Mouse (Mus musculus) adrenal gland, postnatal 36 days (tissue): ENCODE measurements around the gene Snu13. TPM values are rescaled to one million over a fixed set of nuclear protein-coding genes. Genes with fewer than 3 reads are reported as not detected.

ENCODE experiments used
- DNase-seq, 2 experiments: peaks; one replicate each; pipeline ENCODE4 v3.0.0; 2021; ENCODE audit warnings: mixed read lengths in 1 of 2
- total RNA-seq, 2 experiments: library from RNA; stranded (reverse); gene quantifications; 2 replicates each; pipeline ENCODE4 v1.2.3; 2021

The Snu13 gene
- total RNA-seq, 2 experiments from 2014 or later, result 88.7 to 94.1 TPM

GRCm38 (mm10) chr15:82027276-82027675 lies 20.1 kb downstream of the Snu13 start:
- DNase-seq, result no peak

DNA sequence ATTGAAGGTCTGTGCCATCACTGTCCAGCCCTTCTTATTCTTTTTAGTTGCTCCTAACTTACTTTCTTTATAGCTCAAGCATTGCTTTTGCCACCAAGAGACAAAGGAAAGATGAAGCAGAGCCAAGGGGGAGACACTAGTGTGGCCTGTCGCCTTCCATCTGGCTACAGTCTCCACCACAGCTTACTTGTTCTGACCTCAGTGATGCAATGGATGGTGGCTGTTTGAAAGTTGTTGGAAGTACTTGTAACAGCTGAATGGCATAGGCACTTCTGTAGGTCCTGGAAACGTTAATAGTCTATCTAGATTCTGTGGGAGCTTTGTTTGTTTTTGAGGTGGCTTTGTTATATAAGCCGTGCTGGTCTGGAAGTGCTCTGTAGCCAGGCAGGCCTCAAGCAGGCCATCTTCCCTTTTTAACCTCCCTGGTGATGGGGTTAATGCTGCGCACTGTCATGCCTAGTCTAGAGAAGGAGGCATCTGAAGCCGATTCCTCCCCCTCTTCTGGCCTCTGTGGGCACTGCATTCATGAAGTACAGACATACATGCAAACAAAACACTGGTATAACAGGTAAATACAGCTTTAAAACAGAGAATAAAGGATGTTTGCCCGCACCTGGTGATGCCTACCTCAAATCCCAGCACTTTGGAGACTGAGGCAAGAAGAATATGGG lies 23.3 kb downstream of the Snu13 start:
- no peak for DNase-seq

DNA sequence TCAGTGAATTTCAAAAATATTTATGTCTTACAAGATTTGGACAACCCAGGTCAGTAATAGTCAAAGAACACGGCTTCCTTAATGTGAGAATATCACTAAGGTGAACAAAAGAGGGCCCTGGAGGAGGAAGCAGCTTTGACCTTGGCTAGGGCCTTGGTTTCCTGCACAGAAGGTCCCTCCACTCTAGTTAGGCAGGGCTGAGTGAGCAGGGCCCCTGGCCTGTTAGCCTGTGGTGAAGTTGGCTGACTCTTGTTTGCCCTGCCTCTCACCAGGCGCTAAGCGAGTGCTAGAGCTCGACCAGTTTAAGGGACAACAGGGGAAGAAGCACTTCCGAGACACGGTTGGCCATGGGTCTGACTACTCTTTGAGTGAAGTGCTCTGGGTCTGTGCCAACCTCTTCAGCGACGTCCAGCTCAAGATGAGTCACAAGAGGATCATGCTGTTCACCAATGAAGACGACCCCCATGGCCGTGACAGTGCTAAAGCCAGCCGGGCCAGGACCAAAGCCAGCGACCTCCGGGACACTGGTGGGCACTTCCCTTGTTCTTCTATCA lies 24.8 kb downstream of the Snu13 start:
- peak; percentile 72 to 79 for DNase-seq

DNA sequence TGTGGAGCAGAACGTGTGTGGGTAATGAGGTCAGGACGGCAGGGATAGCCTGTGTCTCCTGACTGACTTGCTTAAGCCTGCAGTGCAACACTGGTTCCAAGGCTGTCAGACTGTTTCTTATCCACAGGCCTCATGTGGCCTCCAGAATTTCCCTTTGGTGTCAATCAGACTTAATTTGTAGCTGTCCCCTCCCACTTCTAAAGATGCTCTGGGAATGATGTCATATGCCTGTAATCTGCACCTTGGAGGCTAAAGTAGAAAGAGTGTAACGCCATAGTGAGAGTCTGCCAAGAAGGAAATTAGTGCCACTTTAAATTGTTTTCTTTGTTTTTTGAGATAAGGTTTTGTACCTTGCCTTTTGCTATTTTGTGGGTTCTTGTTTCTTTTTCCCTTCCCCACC lies 28.1 kb downstream of the Snu13 start:
- no peak for DNase-seq

DNA sequence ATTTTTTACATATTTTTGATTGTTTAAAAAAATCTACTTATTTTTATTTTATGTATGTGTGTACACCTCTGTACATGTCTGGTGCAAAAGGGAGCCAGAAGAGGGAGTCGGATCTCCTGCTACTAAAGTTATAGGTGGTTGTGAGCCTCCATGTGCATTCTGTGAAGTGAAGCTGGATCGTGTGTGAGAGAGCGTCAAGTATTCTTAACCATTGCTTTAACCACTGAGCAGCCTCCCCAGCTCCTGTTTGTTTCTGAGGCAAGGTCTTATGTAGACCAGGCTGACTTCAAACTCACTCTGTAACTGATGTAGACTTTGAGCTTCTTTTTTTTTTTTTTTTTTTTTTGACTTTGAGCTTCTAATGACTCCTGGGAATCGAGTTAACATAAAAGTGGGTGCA lies 29.9 kb downstream of the Snu13 start:
- DNase-seq, result no peak

- DNase-seq, result no peak
These were observed 30.6 kb downstream of the Snu13 start for GRCm38 (mm10) chr15:82016830-82017229.

GRCm38 (mm10) chr15:82016101-82016808 lies 31.1 kb downstream of the Snu13 start:
- peak; percentile 100 for DNase-seq

DNA sequence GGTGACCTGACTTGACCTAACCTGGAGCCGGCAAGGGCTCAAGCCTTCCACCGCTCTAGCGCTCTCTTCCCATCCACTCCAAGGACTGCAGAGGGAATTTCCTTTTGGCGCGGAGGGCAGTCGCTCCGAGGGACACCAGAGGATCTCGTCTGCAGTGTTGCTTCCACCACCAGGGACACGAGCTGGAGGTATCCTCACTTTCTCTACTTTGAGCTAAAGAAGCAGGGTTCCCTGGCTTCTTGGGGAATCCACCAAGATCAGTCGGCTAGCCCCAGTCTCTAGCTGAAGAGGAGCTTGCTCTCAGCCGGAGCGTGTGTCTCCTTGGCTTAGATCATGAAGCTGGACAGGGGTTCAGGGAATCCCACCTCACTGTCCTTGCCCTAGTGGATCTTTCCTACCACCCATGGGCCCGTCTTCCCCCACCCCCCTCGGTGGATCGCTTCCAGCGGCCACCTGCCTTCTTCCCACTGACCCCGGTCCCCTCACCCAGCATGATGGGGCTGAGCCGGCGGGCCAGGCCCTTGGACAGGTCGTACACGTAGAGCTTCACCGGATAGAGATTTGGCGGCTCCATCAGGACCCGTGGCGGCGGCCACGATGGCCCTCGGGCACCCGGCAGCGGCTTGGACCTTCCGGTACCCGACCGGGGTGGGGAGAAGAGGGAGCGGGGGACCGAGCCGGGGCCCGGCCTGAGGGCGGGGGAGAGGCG lies 31.9 kb downstream of the Snu13 start:
- DNase-seq, result peak; percentile 47 to 60

DNA sequence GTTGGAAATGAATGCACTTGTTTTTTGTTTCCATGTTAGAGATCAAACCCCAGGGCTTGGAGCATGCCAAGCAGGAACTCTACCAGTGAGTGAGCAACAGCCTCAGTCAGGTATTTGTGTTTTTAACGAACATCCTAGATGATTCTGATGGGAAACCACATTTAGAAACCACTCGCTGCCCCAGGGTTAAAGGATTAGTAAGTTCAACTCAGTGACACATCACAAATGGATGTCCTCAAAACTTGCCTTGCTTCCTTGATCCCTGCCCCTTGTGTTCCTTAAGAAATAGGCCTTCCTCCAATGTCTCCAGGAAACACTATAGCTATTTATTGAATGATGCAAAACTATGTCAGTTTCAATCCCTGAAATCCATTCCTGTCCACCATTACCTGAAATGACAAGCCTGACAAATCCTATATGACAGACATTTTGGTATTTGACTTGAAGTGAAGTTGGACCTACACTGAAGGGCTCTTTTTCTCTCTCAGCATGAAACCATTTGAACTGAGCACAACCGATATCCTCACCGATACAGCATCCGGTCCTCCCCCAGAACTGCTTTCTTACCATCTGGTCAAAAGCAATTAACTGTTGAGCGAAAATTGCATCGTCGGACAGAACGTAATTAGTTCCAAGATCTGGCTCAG lies 32.5 kb downstream of the Snu13 start:
- DNase-seq, result no peak

- peak; percentile 42 to 53 for DNase-seq
These were observed 35.5 kb downstream of the Snu13 start for GRCm38 (mm10) chr15:82011947-82012346.

DNA sequence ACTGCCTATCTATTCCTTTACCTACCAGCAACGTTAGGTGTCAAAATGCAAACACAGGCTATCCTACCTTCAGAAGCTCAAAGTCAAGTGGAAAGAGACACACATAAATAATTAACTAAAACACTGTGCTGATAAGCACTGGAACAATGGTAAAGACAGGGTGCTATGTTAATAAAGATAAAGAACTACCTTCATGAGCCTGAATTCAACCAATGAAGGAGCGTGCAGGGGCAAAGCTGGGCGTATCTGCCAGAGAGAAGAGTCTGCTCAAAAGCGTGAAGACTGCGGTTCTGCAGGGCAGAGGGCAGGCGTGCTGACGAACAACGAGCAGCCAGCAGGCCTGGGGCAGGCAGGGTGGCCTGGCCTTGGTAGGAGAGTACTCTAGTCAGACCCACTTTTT lies 43.1 kb downstream of the Snu13 start:
- no peak for DNase-seq

DNA sequence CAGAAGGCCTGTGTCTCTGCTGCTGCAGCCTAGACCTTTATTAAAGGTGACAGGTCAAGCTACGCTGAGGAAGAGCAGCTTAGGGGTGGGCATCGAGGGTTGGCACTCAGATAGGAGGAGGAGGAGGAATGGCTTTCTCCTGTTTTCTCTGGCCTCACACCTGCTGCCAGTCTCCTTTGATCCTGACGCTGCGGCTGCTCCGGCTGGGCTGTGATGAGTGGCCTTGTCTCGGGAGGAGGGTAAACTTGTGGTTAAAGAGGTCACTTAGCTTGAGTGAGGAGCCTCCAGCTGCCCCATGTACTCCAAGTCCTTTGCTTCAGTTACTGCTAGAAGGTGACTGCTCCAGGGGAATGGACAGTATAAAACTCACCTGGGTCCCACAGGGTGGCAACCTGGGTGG lies 53.4 kb downstream of the Snu13 start:
- DNase-seq, result peak in 1 of 2 experiments; percentile 36

GRCm38 (mm10) chr15:81990549-81990948 lies 56.8 kb downstream of the Snu13 start:
- DNase-seq, result peak; percentile 12 to 26

Other genes with a start within 250 kb of the Snu13 start
- 100 to 1,000 TPM in 1 of 2 experiments, 10 to 100 TPM in 1; 61.4 to 101 TPM for gene Tef, start 245.2 kb downstream of the Snu13 start, total RNA-seq
- gene Tob2, start 188.8 kb downstream of the Snu13 start, total RNA-seq, result 100 to 1,000 TPM; 103 to 125 TPM
- gene Phf5a, start 175.7 kb downstream of the Snu13 start, total RNA-seq, result 10 to 100 TPM; 57.8 to 59.2 TPM
- gene Aco2, start 175.3 kb downstream of the Snu13 start, total RNA-seq, result 100 to 1,000 TPM; 823 to 866 TPM
- 10 to 100 TPM; 23.5 to 24.9 TPM for gene Polr3h, start 121.4 kb downstream of the Snu13 start, total RNA-seq
- gene Csdc2, start 110.8 kb downstream of the Snu13 start, total RNA-seq, result 10 to 100 TPM; 12.4 to 16.0 TPM
- 10 to 100 TPM; 51.1 to 90.8 TPM for gene Pmm1, start 86.7 kb downstream of the Snu13 start, total RNA-seq
- gene 1700029P11Rik, start 67.1 kb downstream of the Snu13 start, total RNA-seq, result not detected
- gene Xrcc6, start 59.8 kb downstream of the Snu13 start, total RNA-seq, result 10 to 100 TPM; 55.2 to 81.1 TPM
- 100 to 1,000 TPM in 1 of 2 experiments, 10 to 100 TPM in 1; 54.2 to 105 TPM for gene Desi1, start 13.7 kb downstream of the Snu13 start, total RNA-seq
- gene 4930407I10Rik, start 11.6 kb upstream of the Snu13 start, total RNA-seq, result not detected
- gene Mei1, start 22.4 kb upstream of the Snu13 start, total RNA-seq, result 1 to 10 TPM in 1 of 2 experiments, under 1 TPM in 1; 0.76 to 3.7 TPM
- gene Ccdc134, start 80.3 kb upstream of the Snu13 start, total RNA-seq, result 10 to 100 TPM in 1 of 2 experiments, 1 to 10 TPM in 1; 6.7 to 11.3 TPM
- gene Srebf2, start 99.6 kb upstream of the Snu13 start, total RNA-seq, result 100 to 1,000 TPM in 1 of 2 experiments, 10 to 100 TPM in 1; 80.3 to 113 TPM
- under 1 TPM; 0.46 to 0.73 TPM for gene Shisa8, start 165.2 kb upstream of the Snu13 start, total RNA-seq
- under 1 TPM in 1 of 2 experiments, not detected in 1; 0.20 TPM for gene Tnfrsf13c, start 176.8 kb upstream of the Snu13 start, total RNA-seq
- 1 to 10 TPM; 2.9 to 4.3 TPM for gene Cenpm, start 197.2 kb upstream of the Snu13 start, total RNA-seq
- gene 1500009C09Rik, start 204.8 kb upstream of the Snu13 start, total RNA-seq, result 1 to 10 TPM in 1 of 2 experiments, under 1 TPM in 1; 0.23 to 1.2 TPM
- 1 to 10 TPM; 2.6 to 4.3 TPM for gene Sept3, start 227.3 kb upstream of the Snu13 start, total RNA-seq